Mouse (Mus musculus): Measurements from ENCODE around the gene Lsamp.

DNA sequence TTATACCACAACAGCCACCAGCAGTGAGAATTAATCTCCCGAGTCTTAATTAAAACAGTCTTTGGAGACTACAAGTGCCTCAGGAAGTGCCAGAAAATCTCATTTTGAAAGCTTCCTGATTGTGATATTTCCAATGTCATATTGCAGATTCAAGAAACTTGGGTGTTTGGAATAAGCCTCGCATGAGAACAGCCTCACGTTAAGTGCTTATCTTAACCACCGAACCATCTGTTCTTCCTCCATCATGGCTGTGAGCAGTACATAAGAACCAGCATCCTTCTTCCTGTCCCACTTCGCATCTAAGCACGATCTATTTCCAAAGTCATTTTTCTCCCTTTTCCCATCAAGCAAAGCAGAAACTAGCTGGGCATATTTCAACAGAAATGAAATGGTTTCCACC is 1780.1 kb downstream of the Lsamp start:
- TF ChIP-seq HCFC1 (IDR thresholded peaks at IDR 0.05; ENCODE audit: borderline replicate concordance, insufficient read depth, low read length) (no peak), CHD2 (IDR thresholded peaks at IDR 0.05; ENCODE audit: low read depth, low read length) (no peak), ZC3H11A (IDR thresholded peaks at IDR 0.05; ENCODE audit: borderline replicate concordance, low read depth, low read length) (no peak)
